8 mouse cellular contexts compared by ENCODE assay signal in the genomic region with DNA sequence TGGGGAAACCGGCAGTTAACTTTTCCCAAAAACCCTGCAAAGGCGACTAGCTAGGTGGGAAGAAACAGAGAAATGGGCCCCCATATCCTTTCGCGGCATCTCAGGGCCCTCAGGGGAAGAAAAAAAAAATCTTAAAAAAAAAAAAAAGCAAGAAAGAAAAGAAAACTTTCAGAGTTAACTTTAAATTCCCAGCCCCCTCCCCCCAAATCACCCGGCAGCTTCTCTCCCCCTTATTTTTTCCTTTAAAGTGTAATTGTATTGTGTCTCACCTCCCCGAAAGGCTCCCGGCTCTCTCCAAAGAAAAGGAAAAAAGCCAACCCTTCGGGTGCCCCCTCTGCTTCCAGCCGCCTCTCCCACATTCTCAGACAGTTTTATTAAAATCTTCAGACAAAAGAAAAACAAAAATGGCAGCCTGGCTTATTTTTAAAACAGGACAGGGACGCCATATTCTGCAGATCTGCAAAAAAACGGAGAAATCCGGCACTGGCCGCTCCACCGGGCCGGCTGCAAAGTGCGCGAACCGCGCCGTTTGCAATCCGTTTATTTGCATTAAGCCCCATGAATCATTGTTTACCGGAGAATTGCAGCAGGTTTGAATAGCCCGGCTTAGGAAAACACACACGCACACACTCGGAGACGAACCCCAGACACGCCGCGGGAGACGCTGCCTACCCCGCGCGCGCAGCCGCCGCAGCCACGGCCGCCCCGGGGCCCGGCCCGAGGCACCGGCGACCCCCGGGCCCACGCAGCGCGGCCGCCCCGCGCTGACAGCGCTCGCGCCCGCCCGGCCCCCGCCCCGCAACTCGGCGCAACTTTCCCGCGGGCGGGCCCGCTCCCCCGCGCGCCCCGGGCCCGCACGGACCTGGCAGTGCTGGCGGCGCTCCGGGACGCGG. TPM values are rescaled to one million over a fixed set of nuclear protein-coding genes. Genes with fewer than 3 reads are reported as not detected.
A peak's percentile ranks its signal among the peaks of the same experiment; 100 is the strongest.
DNase-seq lines count a peak whose midpoint lies in the region; ATAC-seq and TF ChIP-seq lines count a peak whose summit lies in the region.

No protein-coding gene starts in this region.

- peak overlapping the region; percentile 91 for H3K4me2 ChIP-seq in heart, embryonic 12.5 days
- H3K4me2 ChIP-seq in kidney, postnatal 0 days (ENCODE audit: low read length): peak overlapping the region; percentile 96

- no peak for TF ChIP-seq CTCF in cerebellum, adult 2 months (IDR thresholded peaks at IDR 0.05; ENCODE audit: borderline replicate concordance, insufficient read depth, low read depth, low read length)
- TF ChIP-seq CTCF in kidney, postnatal 0 days (IDR thresholded peaks at IDR 0.05; ENCODE audit: low read depth): no peak

- peak; percentile 50 to 86 for DNase-seq in adrenal gland, adult (ENCODE audit: inconsistent age in 2 of 2, low spot score in 1 of 2)
- DNase-seq in adrenal gland, adult 8-10 months: no peak
- DNase-seq in B cell, adult 2 months: peak; percentile 58 to 63
- peak; percentile 61 to 67 for DNase-seq in cerebellum, adult 2 months
- peak; percentile 77 for DNase-seq in kidney, postnatal 0 days (ENCODE audit: low spot score)
- DNase-seq in lung, postnatal 4 days: peak; percentile 56 to 59
- peak; percentile 37 for DNase-seq in splenic B cell, adult 2 months (ENCODE audit: low read depth, low spot score)

- H3K9ac ChIP-seq in heart, embryonic 12.5 days: peak overlapping the region; percentile 99
- peak overlapping the region; percentile 100 for H3K9ac ChIP-seq in kidney, postnatal 0 days (ENCODE audit: low read depth, low read length)

- WGBS in cerebellum, adult 2 months: under 1% methylated on average over 74 of the region's 74 CpGs
- WGBS in heart, embryonic 12.5 days: 17% methylated on average over 74 of the region's 74 CpGs
- WGBS in kidney, postnatal 0 days: 1% methylated on average over 73 of the region's 74 CpGs

- peak overlapping the region; percentile 83 for H3K4me3 ChIP-seq in cerebellum, adult 2 months (replicated peaks; ENCODE audit: insufficient read depth, low read depth, low read length)
- H3K4me3 ChIP-seq in heart, embryonic 12.5 days: peak overlapping the region; percentile 100
- peak overlapping the region; percentile 77 for H3K4me3 ChIP-seq in kidney, postnatal 0 days (replicated peaks; ENCODE audit: low read depth, low read length)

- peaks cover 26% of the 10 kb centered on the region for H3K4me1 ChIP-seq in cerebellum, adult 2 months (ENCODE audit: control insufficient read depth, insufficient read depth, low read length)
- peaks cover 39% of the 10 kb centered on the region for H3K4me1 ChIP-seq in heart, embryonic 12.5 days (replicated peaks)
- H3K4me1 ChIP-seq in kidney, postnatal 0 days (replicated peaks; ENCODE audit: insufficient read depth, low read length): peaks cover 32% of the 10 kb centered on the region

- H3K36me3 ChIP-seq in heart, embryonic 12.5 days: no peaks in the 10 kb centered on the region
- H3K36me3 ChIP-seq in kidney, postnatal 0 days (ENCODE audit: insufficient read depth, low read length): no peaks in the 10 kb centered on the region
- no peaks in the 10 kb centered on the region for H3K36me3 ChIP-seq in splenic B cell, adult 2 months (ENCODE audit: control insufficient read depth, insufficient read depth, low read length, poor library complexity, severe bottlenecking)

- no peaks in the 10 kb centered on the region for H3K27me3 ChIP-seq in cerebellum, adult 2 months (ENCODE audit: control insufficient read depth, insufficient read depth, low read length)
- H3K27me3 ChIP-seq in heart, embryonic 12.5 days (replicated peaks): no peaks in the 10 kb centered on the region
- no peaks in the 10 kb centered on the region for H3K27me3 ChIP-seq in kidney, postnatal 0 days (ENCODE audit: insufficient read depth, low read length)
- no peaks in the 10 kb centered on the region for H3K27me3 ChIP-seq in splenic B cell, adult 2 months (ENCODE audit: control insufficient read depth, insufficient read depth, low read length, poor library complexity, severe bottlenecking)

- ATAC-seq in heart, embryonic 12.5 days (ENCODE audit: insufficient number of reproducible peaks, low FRiP score): peak; percentile 16; the same call in 1 of the 2 replicates
- peak; percentile 9 for ATAC-seq in kidney, postnatal 0 days (replicated peaks; ENCODE audit: low FRiP score, low read depth)

- H3K9me3 ChIP-seq in heart, embryonic 12.5 days (replicated peaks): no peaks in the 10 kb centered on the region
- no peaks in the 10 kb centered on the region for H3K9me3 ChIP-seq in kidney, postnatal 0 days (replicated peaks; ENCODE audit: low read length)

- no peak for TF ChIP-seq POLR2A in cerebellum, adult 2 months (IDR thresholded peaks at IDR 0.05; ENCODE audit: borderline replicate concordance, insufficient read depth, low read length)

- H3K27ac ChIP-seq in cerebellum, adult 2 months (ENCODE audit: insufficient read depth, low read length): peak overlapping the region; percentile 51
- H3K27ac ChIP-seq in heart, embryonic 12.5 days (ENCODE audit: poor library complexity, severe bottlenecking): peak overlapping the region; percentile 97
- H3K27ac ChIP-seq in kidney, postnatal 0 days: peak overlapping the region; percentile 99

RNA-seq across cellular contexts. Expression of a gene that starts 0.4 kb away (rescaled TPM):
- total RNA-seq in adrenal gland, adult 8-10 months (2022): 10 to 100 TPM; 22.1 to 36.6 (median 27.9) TPM
- polyA plus RNA-seq in cerebellum, adult 2 months (2012; rRNA removed): 24.8 and 25.5 TPM in 2 replicates
- polyA plus RNA-seq in heart, embryonic 12.5 days (2016; fragmentation: Nextera tagmentation; extraction: Ambion mirVana): 21.3 and 21.8 TPM in 2 replicates
- 31.1 and 31.2 TPM in 2 replicates for polyA plus RNA-seq in kidney, postnatal 0 days (2015; fragmentation: Nextera tagmentation; extraction: Ambion mirVana)

RNA-seq across cellular contexts. Expression of a gene that starts 50.2 kb away (rescaled TPM):
- total RNA-seq in adrenal gland, adult 8-10 months (2022): under 1 TPM; 0.14 to 0.34 (median 0.15) TPM
- polyA plus RNA-seq in cerebellum, adult 2 months (2012; rRNA removed): 1.9 and 2.4 TPM in 2 replicates
- 0.09 TPM in 2 replicates for polyA plus RNA-seq in heart, embryonic 12.5 days (2016; fragmentation: Nextera tagmentation; extraction: Ambion mirVana)
- 0.13 and 0.23 TPM in 2 replicates for polyA plus RNA-seq in kidney, postnatal 0 days (2015; fragmentation: Nextera tagmentation; extraction: Ambion mirVana)
